Mouse (Mus musculus): ENCODE data around the gene Caml. TPM values are rescaled to one million over a fixed set of nuclear protein-coding genes. Genes with fewer than 3 reads are reported as not detected.
"Not testable (repeated sequence)": the region's sequence is repeated elsewhere in the genome, so short reads cannot be mapped to it uniquely, and the experiment has no call there.

The Caml gene
- total RNA-seq (2017): 62.9 and 63.5 TPM in 2 replicates

- ATAC-seq (replicated peaks; ENCODE audit: low read depth, poor library complexity, severe bottlenecking): peak; percentile 96
Observed at GRCm38 (mm10) chr13:55622649-55623541, at the start of gene Caml. Gene Caml (plus strand): TSS chr13:55623005.

- no peak for ATAC-seq (replicated peaks; ENCODE audit: low read depth, poor library complexity, severe bottlenecking)
Observed at GRCm38 (mm10) chr13:55573432-55573831, 49.4 kb upstream of the Caml start, which contains the start of gene Tmed9. Gene Tmed9 (plus strand): TSS chr13:55573732.

- ATAC-seq (replicated peaks; ENCODE audit: low read depth, poor library complexity, severe bottlenecking): no peak
Observed at GRCm38 (mm10) chr13:55574321-55574720, 48.5 kb upstream of the Caml start.

GRCm38 (mm10) chr13:55575932-55576331 lies 46.9 kb upstream of the Caml start:
- no peak for ATAC-seq (replicated peaks; ENCODE audit: low read depth, poor library complexity, severe bottlenecking)

GRCm38 (mm10) chr13:55576872-55577271 lies 45.9 kb upstream of the Caml start:
- ATAC-seq (replicated peaks; ENCODE audit: low read depth, poor library complexity, severe bottlenecking): not testable (repeated sequence)

DNA sequence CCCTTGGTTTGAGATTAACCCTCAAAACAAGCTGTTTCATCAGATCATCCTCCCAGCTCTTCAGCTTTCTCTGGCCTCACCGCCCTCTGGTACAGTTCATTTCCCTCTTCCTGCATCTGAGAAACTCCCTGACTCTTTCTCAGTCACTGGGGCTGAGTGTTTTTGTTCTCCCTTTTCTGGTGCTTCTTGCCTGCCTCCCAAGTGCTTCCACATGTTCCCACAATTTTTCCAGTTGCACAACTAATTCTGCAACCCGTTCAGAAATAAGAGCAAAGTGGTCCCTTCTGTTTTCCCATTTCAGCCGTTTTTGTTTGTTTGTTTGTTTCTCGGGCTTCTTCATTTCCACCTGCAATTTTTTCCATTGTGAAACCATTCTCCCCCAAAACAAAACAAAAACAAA lies 44.7 kb upstream of the Caml start:
- no peak for ATAC-seq (replicated peaks; ENCODE audit: low read depth, poor library complexity, severe bottlenecking)

DNA sequence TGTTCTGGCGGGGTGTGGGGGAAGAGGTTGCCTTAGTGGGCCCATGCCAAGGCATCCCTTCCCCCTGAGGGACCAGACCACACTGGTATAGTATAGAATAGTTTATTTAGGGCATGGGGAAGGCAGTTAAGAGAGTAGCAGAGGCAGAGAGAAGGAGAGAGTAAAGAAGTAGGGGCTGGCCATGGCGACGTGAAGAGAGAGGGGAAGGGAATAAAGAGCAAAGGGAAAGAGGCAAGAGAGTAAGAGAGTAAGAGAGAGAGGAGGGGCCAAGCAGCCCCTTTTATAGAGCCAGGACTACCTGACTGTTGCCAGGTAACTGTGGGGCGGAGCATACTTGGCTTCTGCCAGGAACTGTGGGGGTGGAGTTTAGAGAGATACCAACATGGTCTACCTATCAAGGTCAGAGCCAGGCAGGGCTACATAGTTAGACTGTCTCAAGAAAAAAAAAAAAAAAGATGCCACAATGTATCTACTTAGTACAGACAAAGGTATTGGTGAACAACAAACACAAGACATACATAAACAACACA lies 30.8 kb upstream of the Caml start:
- no peak for ATAC-seq (replicated peaks; ENCODE audit: low read depth, poor library complexity, severe bottlenecking)

- peak; percentile 99 for ATAC-seq (replicated peaks; ENCODE audit: low read depth, poor library complexity, severe bottlenecking)
Observed at GRCm38 (mm10) chr13:55592512-55593253, 30.1 kb upstream of the Caml start.

DNA sequence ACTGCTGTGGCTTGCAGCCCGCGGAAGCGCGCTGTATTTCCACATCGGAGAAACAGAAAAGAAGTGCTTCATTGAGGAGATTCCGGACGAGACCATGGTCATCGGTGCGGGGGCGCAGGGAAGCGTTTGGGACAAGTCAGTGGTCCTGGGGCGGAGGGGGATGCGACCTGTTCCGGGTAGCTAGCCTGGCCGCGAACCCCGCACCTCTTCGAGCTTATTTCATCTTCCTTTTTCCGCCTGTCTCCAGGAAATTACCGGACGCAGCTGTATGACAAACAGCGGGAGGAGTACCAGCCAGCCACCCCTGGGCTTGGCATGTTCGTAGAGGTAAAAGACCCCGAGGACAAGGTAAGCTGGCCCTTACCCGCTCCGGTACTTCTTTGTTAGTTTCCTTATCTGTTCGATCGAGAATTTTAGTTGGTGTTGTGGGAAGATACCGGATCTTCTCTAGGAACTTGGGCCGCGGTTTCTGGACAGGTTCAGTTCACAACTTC lies 29.5 kb upstream of the Caml start:
- 0 out of 2 replicates have a peak, but pooled peaks have one; percentile 11 for ATAC-seq (replicated peaks; ENCODE audit: low read depth, poor library complexity, severe bottlenecking)

GRCm38 (mm10) chr13:55595375-55595774 lies 27.4 kb upstream of the Caml start:
- no peak for ATAC-seq (replicated peaks; ENCODE audit: low read depth, poor library complexity, severe bottlenecking)

DNA sequence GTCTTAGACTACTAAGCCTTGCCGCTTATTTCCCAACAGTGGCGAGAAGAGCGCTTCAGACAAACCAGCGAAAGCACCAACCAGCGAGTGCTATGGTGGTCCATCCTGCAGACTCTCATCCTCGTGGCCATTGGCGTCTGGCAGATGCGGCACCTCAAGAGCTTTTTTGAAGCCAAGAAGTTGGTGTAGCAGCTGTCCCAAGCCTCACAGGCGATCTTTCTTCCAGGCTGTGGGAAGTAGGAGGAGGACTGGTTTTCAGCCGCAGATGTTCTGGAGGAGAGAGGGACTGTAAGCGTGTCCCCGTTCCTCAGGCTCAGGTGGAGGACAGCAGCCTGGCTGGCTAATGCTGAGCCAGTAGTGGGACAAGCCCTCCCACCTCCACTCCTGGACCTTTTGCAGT lies 26.0 kb upstream of the Caml start:
- ATAC-seq (replicated peaks; ENCODE audit: low read depth, poor library complexity, severe bottlenecking): no peak

DNA sequence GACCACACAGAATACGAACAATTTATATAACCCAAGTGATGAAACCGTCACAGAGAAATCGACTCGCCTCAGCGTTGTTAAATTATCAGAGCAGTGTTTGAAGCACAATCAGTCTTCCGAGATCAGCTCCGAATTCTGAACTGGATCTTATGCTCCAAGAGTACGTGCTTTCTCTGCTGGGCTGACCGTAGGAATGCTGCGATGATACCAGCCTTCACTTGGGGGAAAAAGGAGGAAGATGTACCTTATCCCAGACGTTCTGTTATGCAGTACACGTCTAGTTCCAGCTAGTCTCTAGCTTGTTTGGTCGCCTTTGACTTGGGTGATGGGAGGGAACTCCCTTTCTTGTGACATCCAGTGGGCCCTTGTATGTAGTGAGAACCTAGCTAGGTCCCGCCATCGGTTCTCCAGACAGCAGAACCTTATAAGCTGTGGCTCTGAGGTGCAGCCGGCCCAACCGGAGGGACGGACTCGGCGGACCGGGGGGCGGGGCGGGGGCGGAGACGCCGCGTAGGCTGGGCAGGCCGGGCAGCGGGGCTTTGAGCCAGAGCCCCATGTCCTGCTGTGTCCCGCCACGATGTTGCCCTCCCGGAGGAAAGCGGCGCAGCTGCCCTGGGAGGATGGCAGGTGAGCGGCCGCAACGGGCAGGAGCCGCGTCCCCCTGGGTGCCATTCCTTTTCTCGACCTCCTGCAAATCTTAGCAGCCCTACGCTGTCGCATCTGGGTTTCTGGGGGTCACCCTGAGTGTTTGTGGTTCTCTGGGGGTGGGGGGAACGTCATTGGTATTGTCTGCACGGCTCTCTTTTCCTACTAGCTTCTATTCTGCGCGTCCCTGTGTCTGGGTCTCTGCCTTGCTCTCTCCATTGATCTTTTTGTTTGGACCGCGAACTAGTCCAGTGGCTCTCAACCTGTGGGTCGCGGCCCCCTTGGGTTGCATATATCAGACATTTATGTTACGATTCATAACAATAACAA lies 23.0 kb upstream of the Caml start, which contains the start of gene B4galt7:
Gene B4galt7, plus strand, starts transcription at position 331 of the 975 bp plus-strand sequence.
- ATAC-seq (replicated peaks; ENCODE audit: low read depth, poor library complexity, severe bottlenecking): peak; percentile 68

GRCm38 (mm10) chr13:55600657-55601056 lies 22.1 kb upstream of the Caml start:
- ATAC-seq (replicated peaks; ENCODE audit: low read depth, poor library complexity, severe bottlenecking): peak; percentile 85

- peak; percentile 46 for ATAC-seq (replicated peaks; ENCODE audit: low read depth, poor library complexity, severe bottlenecking)
Observed at GRCm38 (mm10) chr13:55601611-55602010, 21.2 kb upstream of the Caml start.

DNA sequence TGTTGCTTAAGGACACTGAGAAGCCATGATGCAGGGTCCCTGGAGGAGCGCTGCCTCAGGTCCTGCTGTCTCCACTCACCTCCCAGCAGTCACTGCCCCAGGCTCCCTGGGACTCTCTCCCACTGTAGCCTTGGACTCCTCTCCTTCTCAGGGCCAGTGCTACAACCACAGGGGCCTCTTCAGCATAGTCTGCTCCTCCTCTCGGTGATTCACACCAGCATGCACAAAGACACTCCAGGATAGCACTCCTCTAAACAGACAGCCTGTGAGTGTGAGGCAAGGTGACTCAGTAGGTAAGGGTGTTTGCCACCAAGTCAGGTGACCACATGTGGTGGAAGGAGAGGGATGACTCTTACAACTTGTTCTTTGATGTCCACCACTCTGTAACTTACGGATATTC lies 18.2 kb upstream of the Caml start:
- no peak for ATAC-seq (replicated peaks; ENCODE audit: low read depth, poor library complexity, severe bottlenecking)

GRCm38 (mm10) chr13:55606899-55607623 lies 15.7 kb upstream of the Caml start:
- ATAC-seq (replicated peaks; ENCODE audit: low read depth, poor library complexity, severe bottlenecking): no peak

DNA sequence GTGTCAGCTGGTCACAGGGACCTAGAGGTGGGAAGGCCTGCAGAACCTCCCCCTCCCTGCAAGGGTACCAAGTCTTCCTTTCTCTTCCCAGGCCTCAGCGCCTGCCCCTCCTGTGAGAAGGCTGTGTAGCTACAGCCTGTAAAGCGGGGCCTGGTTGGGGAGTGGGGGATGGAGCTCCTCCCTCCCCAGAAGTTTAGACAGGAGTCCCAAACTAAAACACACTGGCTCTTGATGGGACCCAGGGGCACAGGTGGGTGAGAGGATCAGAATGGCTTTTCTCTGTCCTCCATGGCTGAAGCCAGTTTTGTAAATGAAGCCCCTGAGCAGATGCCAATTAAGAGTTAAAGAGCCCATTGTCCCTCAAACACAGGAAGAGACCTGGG lies 15.2 kb upstream of the Caml start:
- no peak for ATAC-seq (replicated peaks; ENCODE audit: low read depth, poor library complexity, severe bottlenecking)

- ATAC-seq (replicated peaks; ENCODE audit: low read depth, poor library complexity, severe bottlenecking): no peak
Observed at GRCm38 (mm10) chr13:55611996-55612395, 10.8 kb upstream of the Caml start.

DNA sequence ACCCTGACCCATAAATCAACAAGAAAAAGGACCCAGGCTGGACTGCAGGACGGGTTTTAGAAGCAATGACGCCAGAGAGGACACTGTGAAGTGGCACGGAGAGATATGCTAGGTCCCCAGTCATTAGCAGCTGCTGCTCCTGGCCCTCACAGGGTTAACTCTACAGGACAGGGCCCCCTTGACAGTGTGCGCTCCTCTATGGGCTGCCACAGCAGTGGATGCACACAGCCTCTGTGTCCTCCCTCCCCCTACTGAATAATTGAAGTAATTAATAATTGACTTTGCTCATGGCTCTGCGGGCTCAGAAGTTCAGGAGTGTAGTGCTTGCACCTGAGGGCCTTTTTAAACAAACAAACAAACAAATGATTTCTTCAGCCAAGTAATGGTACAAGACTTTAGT lies 9.3 kb upstream of the Caml start:
- no peak for ATAC-seq (replicated peaks; ENCODE audit: low read depth, poor library complexity, severe bottlenecking)

Data from common myeloid progenitor, adult 5-6 weeks (primary cell).